Mouse (Mus musculus): Measurements from ENCODE around the gene Ssbp3.

The Ssbp3 gene

DNA sequence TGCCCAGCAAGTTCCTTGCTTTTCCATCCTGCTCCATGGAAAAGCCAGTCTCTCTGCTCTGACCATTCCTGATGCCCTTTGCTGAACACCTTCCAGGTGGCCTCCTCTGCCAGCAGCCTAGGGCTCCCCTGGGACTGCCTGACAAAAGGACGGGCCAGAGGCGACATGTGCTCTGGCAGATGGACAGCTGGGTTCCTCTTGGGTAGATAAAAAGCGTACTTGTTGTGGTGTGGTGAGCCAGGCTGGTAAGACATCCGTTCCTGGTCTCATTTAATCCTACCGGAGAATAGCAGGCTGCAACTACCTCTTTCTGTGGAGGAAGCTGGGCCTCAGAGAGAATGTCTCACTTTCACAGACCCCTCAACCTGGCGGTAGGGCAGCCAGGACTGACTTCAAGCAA lies 185.5 kb downstream of the Ssbp3 start:
- DNase-seq (ENCODE audit: low spot score in 2 of 2) = no peak

DNA sequence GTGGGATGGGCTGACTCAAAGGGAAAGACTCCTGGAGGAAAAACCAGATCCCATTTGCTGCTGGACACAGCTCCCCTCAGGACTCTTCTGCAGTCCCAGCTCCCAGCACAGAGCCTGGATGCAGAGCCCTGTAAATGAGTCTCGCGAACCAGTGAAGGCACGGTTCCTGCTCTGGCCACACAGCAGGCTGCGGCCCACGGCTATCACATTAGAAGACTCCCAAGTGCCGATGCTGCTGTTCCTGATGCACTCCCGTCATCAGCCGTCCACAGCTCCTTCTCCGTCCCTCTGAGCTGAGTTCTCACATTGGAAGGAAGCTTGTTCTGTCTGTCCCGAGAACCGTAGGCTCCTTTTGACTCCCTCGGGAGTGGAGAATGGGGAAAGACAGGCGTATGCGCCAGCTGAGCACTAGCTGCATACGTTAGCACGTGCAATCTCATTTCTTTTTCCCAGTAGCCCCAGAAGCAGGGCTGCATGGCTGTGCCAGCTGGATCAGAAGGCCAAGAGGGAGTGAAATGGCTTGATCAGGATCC lies 186.4 kb downstream of the Ssbp3 start, which contains the start of gene Cdcp2:
Gene Cdcp2, plus strand, starts transcription at position 51 of the 533 bp plus-strand sequence.
- DNase-seq (ENCODE audit: low spot score in 2 of 2) = no peak

DNA sequence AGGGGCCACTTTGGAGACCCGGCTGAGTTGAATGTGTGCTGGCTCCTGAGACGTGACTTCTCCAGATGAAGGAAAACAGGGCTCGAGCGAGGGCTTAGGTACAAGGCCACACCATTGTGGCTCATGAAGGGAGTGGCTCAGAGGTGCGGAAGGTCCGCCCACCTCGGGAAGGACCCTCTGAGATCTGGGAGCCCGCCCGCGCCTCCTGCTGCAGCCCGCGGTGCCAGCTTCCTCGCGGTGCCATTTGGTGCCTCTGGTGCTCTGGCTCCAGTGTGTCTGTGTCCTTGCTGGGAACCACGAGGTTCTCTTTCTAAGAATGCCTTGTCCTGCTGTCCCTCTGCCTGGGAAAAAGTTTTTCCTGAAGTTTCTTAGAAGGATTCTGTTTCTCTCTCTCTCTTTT lies 187.4 kb downstream of the Ssbp3 start:
- DNase-seq (ENCODE audit: low spot score in 2 of 2) = no peak

DNA sequence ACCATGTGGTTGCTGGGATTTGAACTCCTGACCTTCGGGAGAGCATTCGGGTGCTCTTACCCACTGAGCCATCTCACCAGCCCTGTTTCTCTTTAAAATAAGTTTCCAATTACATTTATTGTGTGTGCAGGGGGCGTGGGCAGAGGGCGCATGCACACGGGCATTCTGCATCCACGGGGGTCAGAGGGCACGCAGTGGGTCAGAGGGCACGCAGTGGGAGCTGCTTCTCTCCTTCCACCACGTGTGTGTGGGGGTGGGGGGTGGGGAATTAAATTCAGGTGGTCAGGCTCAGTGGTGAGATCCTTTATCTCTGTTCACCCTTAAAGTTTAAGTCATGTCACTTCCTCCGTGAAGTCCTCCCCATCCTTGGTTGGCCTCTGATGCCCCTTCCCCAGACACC lies 187.9 kb downstream of the Ssbp3 start:
- no peak for DNase-seq (ENCODE audit: low spot score in 2 of 2)

DNA sequence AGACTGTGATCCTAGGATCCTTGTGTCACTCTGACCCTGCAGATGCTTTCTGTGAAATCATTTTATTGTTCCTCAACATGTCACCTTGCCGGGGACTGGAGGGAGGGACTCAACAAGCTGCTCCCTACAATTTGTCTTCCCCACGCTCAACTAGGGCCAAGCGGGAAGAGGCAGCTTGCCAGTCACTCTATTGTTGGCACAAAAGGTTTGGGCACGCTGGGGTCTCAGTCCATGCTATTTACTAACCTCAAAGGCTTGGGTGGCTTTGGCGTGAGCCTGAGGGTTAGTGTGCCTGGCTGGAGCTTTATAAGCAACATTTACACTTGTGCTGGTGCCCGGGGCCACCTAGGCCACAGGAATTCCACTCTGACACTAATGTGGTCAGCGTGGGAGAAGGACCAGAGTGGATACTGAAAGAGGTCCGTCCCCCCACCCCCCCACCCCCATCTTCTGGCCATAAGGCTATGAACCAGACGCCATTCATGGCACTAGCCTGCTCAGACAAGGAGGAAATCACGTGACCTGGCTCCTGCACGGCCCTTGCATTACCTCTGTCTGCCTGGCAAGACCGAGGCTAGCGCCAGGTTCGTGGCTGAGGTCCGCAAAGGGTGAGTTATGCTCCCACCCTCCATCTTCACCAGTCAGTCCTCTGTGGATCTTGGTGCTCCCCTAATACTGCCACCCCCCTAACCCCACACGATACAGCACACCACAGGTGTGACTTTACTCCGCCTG lies 188.5 kb downstream of the Ssbp3 start:
- DNase-seq (ENCODE audit: low spot score in 2 of 2) = no peak

Measured in heart, adult 9 months (tissue).